Mouse (Mus musculus): ENCODE results near the gene Igf2r.
"Not testable (repeated sequence)": the region's sequence is repeated elsewhere in the genome, so short reads cannot be mapped to it uniquely, and the experiment has no call there.

The Igf2r gene

DNA sequence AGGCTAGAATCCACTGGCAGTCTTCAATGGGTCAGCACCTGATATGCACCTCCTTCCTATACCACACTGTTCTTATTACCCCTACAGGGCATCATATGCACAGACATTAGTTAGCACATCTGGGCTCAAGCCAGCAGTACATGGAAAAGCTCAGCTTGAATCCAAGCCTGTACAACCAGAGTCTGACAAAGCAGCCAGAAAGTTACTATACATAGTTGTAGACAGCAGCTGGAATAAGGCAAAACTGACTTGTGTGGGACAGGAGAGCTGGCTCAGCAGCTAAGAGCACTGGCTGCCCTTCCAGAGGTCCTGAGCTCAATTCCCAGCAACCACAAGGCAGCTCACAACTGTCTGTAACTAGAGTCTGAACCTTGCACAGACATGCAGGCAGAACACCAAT lies 57.3 kb downstream of the Igf2r start:
- no peak for DNase-seq

DNA sequence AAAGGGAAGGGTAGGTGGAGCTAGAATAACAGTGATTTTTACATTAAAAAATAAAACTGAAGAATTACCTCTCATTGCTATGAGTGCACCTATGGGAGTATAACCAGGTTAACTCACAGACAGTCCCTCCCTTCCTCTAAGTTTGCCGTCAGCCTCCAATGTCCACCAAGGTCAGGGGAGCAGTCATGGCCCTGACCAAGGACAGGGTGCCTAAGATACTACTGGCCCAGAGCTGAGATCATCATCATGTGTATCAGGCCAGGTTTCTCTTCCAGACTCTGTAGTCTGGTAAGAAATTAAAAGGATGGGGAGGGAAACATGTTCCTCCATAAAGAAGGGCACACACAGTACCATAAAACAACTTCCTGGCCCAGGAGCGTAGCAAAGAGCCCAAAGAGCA lies 58.5 kb downstream of the Igf2r start:
- DNase-seq, result no peak

DNA sequence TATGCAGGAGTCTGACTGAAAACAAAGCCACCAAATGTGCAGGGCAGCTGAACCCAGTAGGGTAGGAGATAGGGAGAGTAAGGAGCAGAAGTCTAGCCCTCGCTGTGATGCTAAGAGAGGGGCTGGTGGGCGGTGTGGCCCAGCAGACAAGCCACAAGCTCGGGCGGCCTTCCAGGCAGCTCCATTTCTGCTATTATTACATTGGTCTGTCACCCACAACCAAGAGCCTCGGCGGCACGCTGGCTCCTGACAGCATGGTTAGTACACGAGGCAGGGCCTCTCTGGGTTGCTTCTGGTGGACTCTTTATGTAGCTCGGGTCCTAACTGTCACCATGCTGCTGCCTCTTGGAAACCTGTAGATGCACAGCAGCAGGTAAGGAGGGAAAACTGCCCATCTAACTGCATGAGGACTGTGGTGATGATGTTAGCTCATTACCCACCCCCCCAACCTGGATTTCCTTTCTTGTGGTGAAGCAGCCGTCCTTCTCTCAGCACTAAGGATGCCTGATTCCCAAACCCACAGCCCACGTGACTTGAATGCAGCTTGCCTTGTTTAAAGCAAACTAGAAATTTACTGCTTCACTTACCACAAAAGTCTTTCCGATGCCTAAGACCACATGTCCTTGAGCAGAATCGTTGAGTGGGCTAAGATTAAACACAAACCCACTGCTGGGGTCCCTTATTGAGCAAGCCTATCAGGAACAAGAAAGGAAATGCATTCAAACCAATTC lies 59.2 kb downstream of the Igf2r start:
- DNase-seq, result peak; percentile 60

DNA sequence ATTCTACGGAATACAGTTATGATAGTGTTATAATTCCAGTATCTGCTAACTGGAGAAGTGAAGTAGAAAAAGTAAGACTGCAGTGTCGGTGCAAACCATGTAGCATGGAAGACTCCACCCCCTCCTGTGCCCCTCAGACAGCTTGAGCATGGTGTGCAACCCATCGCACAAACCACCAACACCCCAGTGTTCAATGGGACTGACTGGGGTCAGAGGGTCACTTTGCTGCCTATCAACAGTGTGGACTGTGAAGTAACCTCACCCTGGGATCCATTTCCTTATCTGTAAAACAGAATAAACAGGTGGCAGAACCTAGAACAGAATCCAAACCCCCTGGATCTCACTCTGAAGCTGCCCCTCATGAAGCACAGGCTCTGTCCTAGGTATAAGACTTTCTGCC lies 61.1 kb downstream of the Igf2r start:
- no peak for DNase-seq

DNA sequence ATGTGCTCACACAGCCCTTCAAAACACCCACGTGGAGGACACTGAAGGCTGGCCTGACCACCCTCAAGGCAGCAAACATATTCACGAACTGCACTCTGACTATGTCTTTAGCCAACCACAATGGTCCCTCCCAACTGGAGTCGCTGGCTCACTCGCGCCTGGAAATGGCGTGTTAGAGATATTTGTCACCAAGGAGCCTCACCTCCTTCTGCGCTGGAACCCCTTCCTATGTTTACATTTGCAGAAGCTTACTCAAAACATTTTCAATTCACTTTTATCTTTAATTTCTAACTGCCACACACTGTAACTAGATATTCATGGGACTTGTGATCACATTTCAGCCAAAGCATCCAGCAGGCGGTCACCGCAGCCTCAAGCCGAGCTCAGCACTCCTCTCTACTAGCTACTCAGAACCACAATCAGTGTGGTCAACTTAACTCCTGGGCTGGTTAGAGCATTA lies 62.8 kb downstream of the Igf2r start:
- no peak for DNase-seq

- no peak for DNase-seq
These were observed 66.6 kb downstream of the Igf2r start for GRCm38 (mm10) chr17:12702901-12703300.

DNA sequence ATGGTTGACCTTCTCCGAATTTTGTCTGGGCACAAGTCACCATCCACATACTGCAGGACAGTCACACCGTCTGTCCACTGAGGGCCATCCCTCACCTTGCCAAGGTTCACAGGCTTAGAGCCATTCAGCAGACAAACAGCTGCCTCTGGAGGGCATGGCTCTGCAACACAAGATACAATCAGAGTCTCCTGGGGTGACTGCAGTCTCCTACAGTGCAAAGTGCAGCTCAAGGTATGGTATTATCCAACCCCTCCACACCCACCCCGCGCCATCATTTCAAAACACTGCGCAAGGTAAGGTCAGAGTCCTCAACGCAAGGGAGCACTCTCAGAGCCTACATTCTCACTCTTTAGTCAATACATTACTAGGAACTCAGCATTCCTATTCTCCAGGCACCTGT lies 69.1 kb downstream of the Igf2r start:
- no peak for DNase-seq

- DNase-seq, result no peak
These were observed 77.6 kb downstream of the Igf2r start for GRCm38 (mm10) chr17:12691899-12692298.

DNA sequence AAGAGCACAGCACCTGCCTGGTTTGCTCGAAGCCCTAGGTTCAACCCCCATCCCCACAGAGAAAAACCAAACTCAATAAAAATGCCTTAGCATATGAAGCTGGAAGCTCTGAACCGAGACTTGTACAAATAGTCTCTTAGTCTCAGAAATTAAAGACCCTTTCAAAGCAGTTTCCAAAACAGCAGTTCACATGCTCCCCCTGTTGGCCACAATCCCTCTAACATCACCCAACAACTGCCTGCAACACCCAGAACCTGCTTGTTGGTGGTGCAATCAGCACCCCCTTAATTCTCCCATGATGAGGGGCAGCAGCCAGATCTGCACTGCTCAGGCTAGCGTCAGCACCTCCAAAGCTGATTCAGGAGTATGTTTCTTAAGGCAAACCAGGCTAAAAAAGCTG lies 79.9 kb downstream of the Igf2r start:
- DNase-seq, result no peak

GRCm38 (mm10) chr17:12688427-12689110 lies 80.9 kb downstream of the Igf2r start:
- DNase-seq, result peak; percentile 38

DNA sequence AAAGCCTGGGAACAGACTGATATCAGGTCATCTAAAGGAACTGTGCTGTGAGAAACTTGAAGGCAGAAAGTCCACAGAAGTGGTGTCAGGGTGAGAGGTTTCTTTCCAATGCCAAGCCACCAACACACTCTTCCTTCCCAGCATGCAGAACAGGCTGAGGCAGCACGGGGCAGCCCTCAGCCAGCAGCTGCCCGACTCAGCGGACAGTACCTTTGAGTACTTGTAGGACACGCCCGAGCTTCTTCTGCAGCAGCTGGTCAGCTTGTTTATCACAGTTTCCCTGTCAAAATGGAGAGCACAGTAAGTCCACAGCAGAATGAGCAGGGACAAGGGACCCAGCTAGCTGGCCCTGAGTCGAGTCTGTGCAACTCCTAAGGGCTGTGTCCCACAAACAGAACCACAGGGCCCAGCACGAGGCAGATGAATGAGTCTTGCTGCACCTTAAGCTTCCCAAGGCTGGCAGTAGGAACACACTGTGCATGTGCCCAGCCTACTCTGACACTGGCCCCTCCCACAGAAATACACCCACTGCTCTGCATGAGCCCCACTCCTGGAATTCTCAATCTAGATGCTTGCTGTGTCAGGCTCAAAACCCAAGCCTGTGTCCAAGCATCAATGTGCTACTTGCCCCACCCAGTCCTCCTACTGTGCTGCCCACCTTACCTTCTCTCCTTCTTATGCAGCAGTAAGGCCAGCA lies 84.4 kb downstream of the Igf2r start:
- DNase-seq, result no peak

GRCm38 (mm10) chr17:12684412-12684811 lies 85.1 kb downstream of the Igf2r start:
- DNase-seq, result no peak

DNA sequence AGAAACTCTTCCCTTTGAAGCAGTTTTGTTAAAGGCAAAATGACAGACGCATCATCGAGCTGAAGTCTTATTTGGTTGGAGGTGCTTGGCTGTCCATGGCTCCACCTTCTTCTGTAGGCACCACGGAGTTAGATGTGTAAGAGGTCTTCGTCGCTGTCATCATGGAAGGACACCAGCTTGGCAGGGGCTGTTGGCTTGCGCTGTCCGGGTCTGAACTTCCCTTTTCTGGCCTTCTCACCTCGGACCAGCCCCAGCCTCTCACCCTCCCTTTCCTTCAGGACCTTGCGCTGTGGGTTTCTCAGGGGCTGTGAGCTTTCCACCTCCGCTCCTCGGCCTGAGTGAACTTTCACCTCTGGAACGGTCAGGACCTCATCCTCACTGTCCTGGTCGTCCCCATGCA lies 85.9 kb downstream of the Igf2r start:
- DNase-seq, result no peak

DNA sequence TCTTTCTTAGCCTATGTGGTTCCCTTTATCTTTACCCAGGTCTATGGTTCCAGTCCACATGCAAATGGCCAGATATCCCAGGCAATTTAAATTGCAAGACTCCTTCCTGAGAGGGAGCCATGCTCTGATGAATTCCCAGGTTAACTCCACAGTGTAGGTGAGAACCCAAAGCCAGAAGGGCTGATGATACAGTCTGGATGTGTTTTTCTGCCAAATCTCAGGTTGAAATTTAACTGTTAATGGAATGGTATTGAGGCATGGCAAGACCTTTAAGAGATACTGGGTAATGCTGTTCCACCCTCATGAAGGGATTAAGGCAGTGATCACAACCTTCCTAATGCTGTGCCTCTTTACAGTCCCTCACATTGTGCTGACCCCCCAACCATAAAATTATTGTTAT lies 91.2 kb downstream of the Igf2r start:
- no peak for DNase-seq

- DNase-seq, result no peak
These were observed 92.3 kb downstream of the Igf2r start for GRCm38 (mm10) chr17:12677139-12677538.

DNA sequence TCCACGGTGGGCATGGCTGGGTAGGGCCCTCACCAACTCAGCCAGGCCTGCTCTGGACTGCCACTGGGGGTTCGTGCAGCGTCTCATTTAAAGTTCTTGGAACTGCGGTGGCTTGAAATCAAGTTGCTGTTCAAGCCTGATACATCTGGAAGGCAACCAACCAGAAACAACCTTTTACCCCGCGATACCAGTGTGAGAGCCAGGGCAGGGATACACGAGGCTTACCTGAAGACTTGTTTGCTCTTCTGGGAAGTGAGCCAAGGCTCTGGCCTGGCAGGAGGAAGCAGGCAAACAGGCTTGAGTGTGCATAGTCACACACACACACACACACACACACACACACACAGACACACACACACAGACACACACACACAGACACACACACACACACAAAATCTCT lies 93.8 kb downstream of the Igf2r start, which contains the start of gene Slc22a1:
Gene Slc22a1, minus strand, starts transcription at position 184 of the 400 bp plus-strand sequence.
- no peak for DNase-seq

DNA sequence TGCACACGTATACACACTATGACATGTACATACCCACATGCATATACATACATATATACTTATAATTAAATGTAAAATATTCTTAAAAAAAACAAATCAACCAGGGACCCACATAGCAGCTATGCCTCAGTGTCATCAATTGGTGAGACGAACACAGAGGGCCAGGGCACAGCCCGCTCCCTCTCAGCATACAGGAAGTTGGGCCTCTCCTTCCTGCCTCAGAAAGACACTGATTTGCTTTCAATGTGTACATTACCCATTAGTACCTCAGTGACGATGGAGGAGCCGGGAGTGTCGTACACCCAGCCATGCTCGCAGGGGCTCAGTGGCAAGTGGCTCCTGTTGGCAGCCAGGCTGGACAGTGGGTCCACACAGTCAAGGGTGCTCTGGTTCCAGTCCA lies 94.5 kb downstream of the Igf2r start:
- DNase-seq, result not testable (repeated sequence)

DNA sequence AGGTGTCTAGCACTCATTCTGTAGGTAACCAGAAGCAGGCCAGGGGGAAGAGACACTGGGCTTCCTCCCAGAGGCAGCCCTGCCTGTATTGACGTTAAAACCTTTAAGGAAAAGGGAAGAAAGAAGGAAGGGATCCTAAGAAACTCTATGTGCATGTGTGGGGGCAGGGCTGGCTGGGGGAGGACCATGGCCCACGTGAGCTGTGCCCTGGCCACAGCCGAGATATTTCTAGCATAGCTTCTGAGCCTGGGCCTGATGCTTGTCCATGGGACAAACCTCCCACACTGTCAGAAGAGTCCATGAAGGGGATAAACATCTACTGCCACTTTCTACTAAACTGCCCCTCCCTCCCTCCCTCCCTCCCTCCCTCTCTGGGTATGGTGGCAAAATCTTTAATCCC lies 95.6 kb downstream of the Igf2r start:
- no peak for DNase-seq

GRCm38 (mm10) chr17:12672285-12672790 lies 97.1 kb downstream of the Igf2r start:
- no peak for DNase-seq

GRCm38 (mm10) chr17:12671029-12671605 lies 98.3 kb downstream of the Igf2r start:
- no peak for DNase-seq

DNA sequence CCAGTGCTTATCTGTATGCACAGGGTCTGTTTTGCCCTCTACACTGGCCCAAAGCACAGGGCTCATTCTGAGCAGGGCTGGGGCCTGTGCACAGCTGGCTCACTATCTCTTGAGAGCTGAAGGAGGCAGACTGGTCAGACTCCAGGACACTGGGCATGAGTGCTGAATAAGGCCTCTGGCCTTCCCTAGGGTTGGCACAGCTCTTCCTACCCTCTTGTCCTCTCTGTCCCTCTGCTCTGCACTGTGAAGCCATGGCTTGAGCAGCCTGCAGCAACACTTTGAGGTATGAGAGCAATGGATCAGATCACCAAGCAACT lies 100.1 kb downstream of the Igf2r start:
- DNase-seq, result no peak

GRCm38 (mm10) chr17:12668478-12669362 lies 100.7 kb downstream of the Igf2r start:
- DNase-seq, result no peak

Data from right cerebral cortex, adult 18-20 months (tissue).